Mouse (Mus musculus): ENCODE measurements around the gene Mycbpap.
A peak's percentile ranks its signal among the peaks of the same experiment; 100 is the strongest.

The Mycbpap gene

GRCm38 (mm10) chr11:94521219-94521843 is at the start of gene Mycbpap:
Mycbpap (minus strand) TSS chr11:94521742.
- peak; percentile 41 to 59 for DNase-seq (ENCODE audit: low spot score in 2 of 2)

- peak; percentile 52 to 54 for DNase-seq (ENCODE audit: low spot score in 2 of 2)
These were observed 49.1 kb upstream of the Mycbpap start for GRCm38 (mm10) chr11:94570612-94571011.

DNA sequence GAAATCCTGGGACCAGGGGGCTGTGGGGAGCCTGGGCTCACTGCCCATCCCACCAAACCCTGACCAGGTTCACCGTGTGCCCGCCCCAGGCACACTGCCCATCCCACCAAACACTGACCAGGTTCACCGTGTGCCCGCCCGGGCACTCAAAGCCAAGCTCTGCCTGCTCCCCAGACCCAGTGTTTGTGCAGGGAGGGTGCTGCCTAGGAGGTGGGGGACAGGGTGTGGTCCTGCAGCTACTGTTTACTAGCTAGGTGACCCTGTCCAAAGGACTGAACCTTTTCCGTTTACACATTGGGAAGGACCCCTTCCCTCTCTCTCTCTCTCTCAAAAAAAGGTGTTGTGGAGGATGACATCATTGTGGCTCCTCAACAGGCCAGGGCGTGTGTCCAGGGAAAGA is 45.8 kb upstream of the Mycbpap start:
- no peak for DNase-seq (ENCODE audit: low spot score in 2 of 2)

- no peak for DNase-seq (ENCODE audit: low spot score in 2 of 2)
These were observed 45.0 kb upstream of the Mycbpap start for GRCm38 (mm10) chr11:94566534-94566933.

- no peak for DNase-seq (ENCODE audit: low spot score in 2 of 2)
These were observed 43.6 kb upstream of the Mycbpap start for GRCm38 (mm10) chr11:94565151-94565479.

DNA sequence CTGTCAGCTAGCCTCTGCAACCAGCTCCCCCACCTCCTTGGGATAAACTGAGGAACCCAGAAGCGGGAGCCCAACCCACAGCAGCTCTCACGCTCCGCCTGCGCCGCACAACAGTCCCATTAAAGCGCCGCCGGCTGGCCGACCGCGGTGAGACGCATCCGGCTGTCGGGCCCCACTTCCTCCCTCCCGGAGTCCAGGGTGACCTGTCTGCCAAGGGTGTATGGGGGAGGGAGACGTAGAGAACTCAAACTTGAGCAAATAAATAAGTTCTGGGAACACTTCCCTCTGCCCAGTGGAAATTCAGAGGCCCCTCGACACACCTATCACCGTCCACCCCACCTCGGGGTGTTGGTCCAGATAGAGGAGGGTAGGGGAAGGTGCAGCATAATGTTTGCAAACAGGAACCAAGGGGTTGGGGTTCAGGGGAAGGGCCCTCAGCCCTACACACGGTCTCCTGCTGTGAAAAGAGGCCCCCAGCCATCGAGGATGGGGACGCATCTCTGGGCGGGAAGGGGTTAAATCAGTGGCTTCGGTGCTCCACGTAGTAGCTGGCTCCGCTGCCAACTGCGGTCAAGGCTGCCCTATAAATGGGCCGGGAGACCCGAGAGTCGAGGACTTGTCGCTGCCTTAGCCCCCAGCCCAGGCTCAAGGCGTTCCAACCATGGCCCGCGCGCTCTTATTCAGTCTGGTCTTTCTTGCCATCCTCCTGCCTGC is 43.1 kb upstream of the Mycbpap start, which contains the start of gene Chad:
Gene Chad (plus strand): TSS at position 611 of the 714 bp plus-strand sequence.
- DNase-seq (ENCODE audit: low spot score in 2 of 2): no peak

DNA sequence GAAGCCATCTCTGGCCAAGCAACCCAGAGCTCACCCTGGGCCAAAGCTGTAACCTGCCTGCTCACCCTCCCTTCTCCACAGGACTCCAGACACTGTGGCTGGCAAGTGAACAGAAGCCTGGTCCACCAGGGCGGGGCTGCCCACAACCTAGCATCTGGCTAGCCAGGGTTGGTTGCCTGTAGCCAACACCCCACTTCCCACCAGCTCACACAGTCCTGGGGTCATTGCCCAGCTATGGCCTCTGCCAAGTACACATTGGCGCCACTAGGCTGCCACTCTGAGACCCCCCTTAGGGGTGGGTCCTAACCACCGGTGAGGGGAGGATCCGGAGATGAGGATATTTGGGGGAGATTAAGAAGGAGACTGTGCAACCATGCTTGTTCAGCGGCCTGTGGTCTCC is 42.3 kb upstream of the Mycbpap start:
- DNase-seq (ENCODE audit: low spot score in 2 of 2): no peak

DNA sequence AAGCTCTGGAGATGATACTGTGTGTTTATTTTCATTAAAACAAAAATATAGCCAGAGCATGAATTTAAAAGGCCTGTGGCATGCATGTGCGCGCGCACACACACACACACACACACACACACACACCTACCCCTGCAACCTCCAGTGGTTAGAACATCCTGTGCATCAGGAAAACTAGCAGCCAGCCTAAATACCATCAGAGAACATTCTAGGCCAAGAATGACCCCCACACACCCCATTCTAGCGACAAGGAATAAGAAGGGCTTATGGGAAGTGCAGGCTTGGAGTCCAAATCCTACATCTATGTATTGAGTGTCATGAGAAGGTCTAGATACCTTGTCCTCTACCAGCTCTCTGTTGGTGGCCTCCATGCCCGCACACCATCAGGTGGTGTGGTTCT is 41.8 kb upstream of the Mycbpap start:
- DNase-seq (ENCODE audit: low spot score in 2 of 2): no peak

DNA sequence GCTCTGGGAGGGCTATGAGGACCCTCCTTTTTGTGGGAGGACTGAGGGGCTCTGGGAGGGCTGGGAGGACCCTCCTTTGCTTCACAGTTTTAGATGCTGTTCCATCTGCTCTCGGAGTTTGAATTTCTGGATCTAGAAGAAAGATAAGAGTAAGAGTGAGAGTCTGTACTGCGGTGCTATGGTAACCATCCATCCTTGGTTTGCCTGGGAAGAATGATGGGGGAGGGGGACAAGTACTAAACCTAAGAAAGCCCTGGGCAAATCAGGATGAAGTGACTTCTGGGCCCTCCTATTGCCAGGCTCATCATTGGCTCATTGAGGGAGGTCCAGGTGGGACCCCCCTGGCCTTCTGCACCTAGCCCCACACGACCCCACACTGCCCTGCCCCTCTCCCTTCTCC is 36.7 kb upstream of the Mycbpap start:
- no peak for DNase-seq (ENCODE audit: low spot score in 2 of 2)

- DNase-seq (ENCODE audit: low spot score in 2 of 2): no peak
These were observed 28.9 kb upstream of the Mycbpap start for GRCm38 (mm10) chr11:94550442-94550744.

DNA sequence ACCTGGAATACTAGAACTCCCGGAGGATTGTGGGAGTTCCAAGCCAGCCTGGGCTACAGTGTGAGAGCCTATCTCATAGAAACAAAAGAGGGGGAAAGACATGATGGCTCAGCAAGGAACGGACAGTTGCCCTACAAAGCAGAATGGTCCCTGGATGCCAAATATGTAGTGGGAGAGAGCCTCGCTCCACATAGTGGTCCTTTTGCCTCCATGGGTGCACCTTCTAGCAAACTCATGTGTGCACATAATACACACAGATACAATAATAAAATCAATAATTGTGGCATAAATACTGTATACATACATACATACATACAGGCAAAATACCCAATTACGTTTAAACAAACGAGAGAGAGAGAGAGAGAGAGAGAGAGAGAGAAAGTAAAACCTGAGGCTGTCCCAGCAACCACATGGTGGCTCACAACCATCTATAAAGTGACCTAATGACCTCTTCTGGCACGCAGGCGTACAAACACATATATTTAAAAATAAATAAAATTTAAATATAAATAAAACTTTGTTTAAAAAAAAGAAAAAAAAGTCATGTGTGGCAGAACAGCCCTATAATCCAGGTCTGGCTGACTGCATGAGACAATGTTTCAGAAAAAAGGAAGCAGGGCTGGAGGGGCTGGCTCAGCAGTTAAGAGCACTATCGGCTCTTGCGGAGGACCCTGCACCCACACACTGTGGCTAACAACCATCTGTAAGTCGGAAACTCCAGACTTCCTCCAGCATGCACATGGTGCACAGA is 28.3 kb upstream of the Mycbpap start:
- no peak for DNase-seq (ENCODE audit: low spot score in 2 of 2)

GRCm38 (mm10) chr11:94548888-94549690 is 27.5 kb upstream of the Mycbpap start, which contains the start of gene Rsad1:
Rsad1 (minus strand) TSS chr11:94549255.
- peak; percentile 95 to 97 for DNase-seq (ENCODE audit: low spot score in 2 of 2)

- DNase-seq (ENCODE audit: low spot score in 2 of 2): peak; percentile 68
These were observed 26.7 kb upstream of the Mycbpap start for GRCm38 (mm10) chr11:94548041-94548784.

- no peak for DNase-seq (ENCODE audit: low spot score in 2 of 2)
These were observed 25.7 kb upstream of the Mycbpap start for GRCm38 (mm10) chr11:94547271-94547670.

DNA sequence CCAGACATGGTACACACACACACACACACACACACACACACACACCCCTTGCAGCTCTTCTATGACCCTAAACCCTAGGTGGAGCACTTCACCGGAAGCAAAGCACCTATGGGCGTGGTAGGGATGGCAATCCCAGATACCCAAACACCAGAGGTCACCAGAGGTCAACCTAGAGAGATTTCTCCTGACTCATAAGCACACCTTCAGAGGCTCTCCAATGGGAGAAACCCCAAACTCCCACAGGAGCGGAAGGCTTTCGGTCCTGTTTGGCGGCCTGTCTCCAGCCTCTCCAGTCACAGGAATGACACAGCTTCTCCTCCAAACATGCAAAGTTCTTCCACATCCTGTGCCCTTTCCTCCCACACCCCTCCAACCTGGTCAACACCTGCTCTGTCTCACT is 24.8 kb upstream of the Mycbpap start:
- DNase-seq (ENCODE audit: low spot score in 2 of 2): no peak

DNA sequence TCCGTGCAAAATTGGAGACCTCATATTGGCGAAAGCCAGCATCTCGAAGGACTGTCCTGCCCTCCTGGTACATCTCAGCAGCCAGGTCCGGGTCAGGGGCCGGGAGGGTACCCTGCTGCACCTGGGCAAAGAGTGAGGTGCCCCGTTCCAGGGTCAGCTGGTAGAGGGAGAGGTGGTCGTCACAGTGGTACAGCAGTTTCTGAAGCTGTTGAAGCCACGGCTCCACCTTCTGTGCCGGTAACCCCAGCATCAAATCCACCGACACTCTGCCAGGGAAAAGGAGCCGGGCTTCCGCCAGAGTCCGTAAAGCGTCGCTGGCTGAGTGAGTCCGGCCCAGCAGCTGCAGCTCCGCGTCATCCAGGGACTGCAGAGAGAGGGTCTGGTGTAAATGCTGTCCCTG is 22.9 kb upstream of the Mycbpap start:
- no peak for DNase-seq (ENCODE audit: low spot score in 2 of 2)

GRCm38 (mm10) chr11:94543932-94544331 is 22.4 kb upstream of the Mycbpap start:
- peak; percentile 85 to 94 for DNase-seq (ENCODE audit: low spot score in 2 of 2)

- DNase-seq (ENCODE audit: low spot score in 2 of 2): no peak
These were observed 21.8 kb upstream of the Mycbpap start for GRCm38 (mm10) chr11:94543344-94543743.

DNA sequence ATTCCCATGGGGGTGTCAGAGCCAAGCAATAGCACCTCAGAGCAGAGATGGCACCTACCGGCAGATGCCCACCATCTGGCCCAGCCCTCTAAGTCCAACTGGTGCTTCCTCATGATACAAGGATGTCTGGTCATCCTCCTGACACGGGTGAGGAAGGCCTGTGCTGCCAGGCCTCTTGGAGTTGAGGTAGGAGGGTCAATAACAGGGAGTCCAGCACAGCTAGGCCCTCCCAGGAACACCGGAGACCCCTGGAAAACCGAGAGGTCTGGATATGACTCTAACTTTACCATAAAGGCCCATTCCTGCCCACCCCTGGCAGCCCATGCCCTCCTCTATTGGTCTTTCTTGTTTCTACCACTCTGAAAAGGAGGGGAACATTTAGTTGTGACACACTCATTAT is 20.9 kb upstream of the Mycbpap start:
- DNase-seq (ENCODE audit: low spot score in 2 of 2): no peak

DNA sequence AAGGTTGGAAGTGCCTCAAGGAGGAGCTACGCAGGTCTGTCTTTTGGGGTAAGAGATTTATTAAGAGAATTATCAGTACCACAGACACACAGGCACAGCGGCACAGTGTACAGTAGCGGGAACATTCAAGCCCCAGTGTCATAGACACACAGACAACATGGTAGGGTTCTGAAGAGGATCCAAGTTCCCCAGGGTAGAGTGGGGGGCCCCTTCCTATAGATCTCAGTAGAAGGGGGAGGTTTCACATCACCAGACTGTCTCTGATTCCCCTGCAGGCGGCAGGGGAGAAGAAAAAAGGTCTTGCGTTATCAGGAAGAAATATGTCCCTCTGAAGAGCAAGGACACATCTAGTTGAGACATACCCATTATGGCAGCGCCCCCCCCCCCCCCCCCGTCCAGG is 18.2 kb upstream of the Mycbpap start:
- DNase-seq (ENCODE audit: low spot score in 2 of 2): no peak

GRCm38 (mm10) chr11:94538733-94539292 is 17.3 kb upstream of the Mycbpap start:
- no peak for DNase-seq (ENCODE audit: low spot score in 2 of 2)
